Mouse (Mus musculus) embryonic facial prominence, embryonic 14.5 days (tissue): ENCODE measurements around the gene Prok2. TPM values are rescaled to one million over a fixed set of nuclear protein-coding genes. Genes with fewer than 3 reads are reported as not detected.

Experiments
- ATAC-seq: fragments of 200-750 bp; cut with Nextera tagmentation; 2 replicates; pipeline ENCODE4 v1.8.0; 2017; ENCODE audit warnings: low read depth, moderate number of reproducible peaks, moderate TSS enrichment
- DNase-seq: peaks from one replicate; pipeline ENCODE4 v3.0.0-alpha.2; 2015; ENCODE audit warnings: low spot score
- H3K27ac ChIP-seq: fragments of 300-500 bp; sonication (generic); replicated peaks from 2 replicates; pipeline ENCODE4 v1.5.1; 2014; ENCODE audit warnings: low read depth, mild to moderate bottlenecking, low read length, moderate library complexity
- H3K27me3 ChIP-seq: fragments of 300-500 bp; sonication (generic); replicated peaks from 2 replicates; pipeline ENCODE4 v1.6.1; 2014; ENCODE audit warnings: low read length; ENCODE audit not compliant: control insufficient read depth, insufficient read depth
- H3K36me3 ChIP-seq: fragments of 300-500 bp; sonication (generic); 2 replicates; pipeline ENCODE4 v1.6.1; 2014; ENCODE audit warnings: low read length, mixed read lengths; ENCODE audit not compliant: control insufficient read depth, insufficient read depth
- H3K4me1 ChIP-seq: fragments of 300-500 bp; sonication (generic); 2 replicates; pipeline ENCODE4 v1.6.1; 2014; ENCODE audit warnings: antibody characterized with exemption, low read length; ENCODE audit not compliant: control insufficient read depth, insufficient read depth
- H3K4me2 ChIP-seq: fragments of 300-500 bp; sonication (generic); 2 replicates; pipeline ENCODE4 v1.6.1; 2014; ENCODE audit warnings: low read depth, mild to moderate bottlenecking, low read length, moderate library complexity, mixed read lengths
- H3K4me3 ChIP-seq: fragments of 300-500 bp; sonication (generic); 2 replicates; pipeline ENCODE4 v1.5.1; 2014; ENCODE audit warnings: low read depth, mild to moderate bottlenecking, low read length
- H3K9ac ChIP-seq: fragments of 300-500 bp; sonication (generic); 2 replicates; pipeline ENCODE4 v1.6.1; 2014; ENCODE audit warnings: low read depth, mild to moderate bottlenecking, low read length, moderate library complexity, mixed read lengths
- H3K9me3 ChIP-seq: fragments of 300-500 bp; sonication (generic); 2 replicates; pipeline ENCODE4 v1.6.1; 2016; ENCODE audit warnings: low read length; ENCODE audit not compliant: control insufficient read depth
- WGBS: fragments of 180-500 bp; shearing (Covaris S2); extraction: QIAGEN DNeasy Blood & Tissue Kit; methylation state at CpG from one replicate; pipeline ENCODE4 v1.1.7; 2014; 5-methylcytosine and 5-hydroxymethylcytosine counted together
- polyA plus RNA-seq: library from polyadenylated mRNA; unstranded; fragments of >200 nt; fragmentation: Nextera tagmentation; extraction: Ambion mirVana; gene quantifications from 2 replicates; pipeline ENCODE4 v1.2.1, GENCODE M21; 2014

Gene Prok2
- 0.84 and 0.93 TPM in 2 replicates for polyA plus RNA-seq

- H3K27ac ChIP-seq, result no peak within 1 kb of the TSS
- H3K4me1 ChIP-seq, result 0 out of 2 replicates have a peak, but pooled peaks cover 4% of the 10 kb centered on the region
- H3K4me2 ChIP-seq, result peak within 1 kb of the TSS; percentile 99
- ATAC-seq, result peak; percentile 53; the same call in 1 of the 2 replicates
- H3K4me3 ChIP-seq, result peak within 1 kb of the TSS; percentile 54
- WGBS, result under 1% methylated on average over 37 of the region's 61 CpGs
- H3K9me3 ChIP-seq, result no peaks in the 10 kb centered on the region
- peak; percentile 29 for DNase-seq
- no peaks in the 10 kb centered on the region for H3K36me3 ChIP-seq
- H3K27me3 ChIP-seq, result peaks cover 24% of the 10 kb centered on the region
- H3K9ac ChIP-seq, result peak within 1 kb of the TSS; percentile 62
Measured at GRCm38 (mm10) chr6:99725971-99726561, at the start of gene Prok2. Gene Prok2 (minus strand): TSS chr6:99726392.

- H3K4me3 ChIP-seq, result no peak overlapping the region
- no peaks in the 10 kb centered on the region for H3K36me3 ChIP-seq
- DNase-seq, result no peak
- no peak overlapping the region for H3K4me2 ChIP-seq
- no peak overlapping the region for H3K9ac ChIP-seq
- H3K9me3 ChIP-seq, result no peaks in the 10 kb centered on the region
- H3K27me3 ChIP-seq, result no peaks in the 10 kb centered on the region
- 78% methylated on average over 10 of the region's 10 CpGs for WGBS
- H3K27ac ChIP-seq, result no peak overlapping the region
- no peaks in the 10 kb centered on the region for H3K4me1 ChIP-seq
- no peak for ATAC-seq
Measured at GRCm38 (mm10) chr6:99774680-99775079, 48.5 kb upstream of the Prok2 start.

- Histone ChIP-seq H3K4me1 (no peaks in the 10 kb centered on the region), H3K4me3 (no peak overlapping the region), H3K9me3 (no peaks in the 10 kb centered on the region), H3K27ac (no peak overlapping the region), H3K27me3 (no peaks in the 10 kb centered on the region), H3K36me3 (no peaks in the 10 kb centered on the region), H3K9ac (no peak overlapping the region), H3K4me2 (no peak overlapping the region)
- ATAC-seq (no peak), DNase-seq (peak; percentile 26)
- WGBS, result 46% methylated on average over 5 of the region's 5 CpGs
Measured at GRCm38 (mm10) chr6:99768495-99768894, 42.3 kb upstream of the Prok2 start.

GRCm38 (mm10) chr6:99764916-99765315 is 38.7 kb upstream of the Prok2 start:
- H3K4me2 ChIP-seq, result no peak overlapping the region
- H3K4me1 ChIP-seq, result peaks cover 3% of the 10 kb centered on the region; the same call in 1 of the 2 replicates
- DNase-seq (no peak), ATAC-seq (no peak)
- no peaks in the 10 kb centered on the region for H3K27me3 ChIP-seq
- no peaks in the 10 kb centered on the region for H3K36me3 ChIP-seq
- H3K27ac ChIP-seq, result no peak overlapping the region
- WGBS, result 82% methylated on average over 3 of the region's 3 CpGs
- H3K9ac ChIP-seq, result no peak overlapping the region
- no peaks in the 10 kb centered on the region for H3K9me3 ChIP-seq
- H3K4me3 ChIP-seq, result no peak overlapping the region

GRCm38 (mm10) chr6:99762069-99762985 is 36.1 kb upstream of the Prok2 start:
- Histone ChIP-seq H3K9ac (no peak overlapping the region), H3K4me3 (no peak overlapping the region), H3K27me3 (no peaks in the 10 kb centered on the region; the same call in 1 of the 2 replicates), H3K4me1 (peaks cover 3% of the 10 kb centered on the region; the same call in 1 of the 2 replicates), H3K4me2 (no peak overlapping the region), H3K27ac (no peak overlapping the region), H3K9me3 (no peaks in the 10 kb centered on the region), H3K36me3 (no peaks in the 10 kb centered on the region)
- DNase-seq, result no peak
- WGBS, result 54% methylated on average over 14 of the region's 14 CpGs
- no peak for ATAC-seq

GRCm38 (mm10) chr6:99756105-99756504 is 29.9 kb upstream of the Prok2 start:
- no peaks in the 10 kb centered on the region; the same call in 1 of the 2 replicates for H3K27me3 ChIP-seq
- no peak overlapping the region for H3K4me3 ChIP-seq
- H3K9ac ChIP-seq, result no peak overlapping the region
- no peak for ATAC-seq
- H3K36me3 ChIP-seq, result no peaks in the 10 kb centered on the region
- H3K4me2 ChIP-seq, result no peak overlapping the region
- no peak for DNase-seq
- H3K4me1 ChIP-seq, result no peaks in the 10 kb centered on the region
- WGBS, result 76% methylated on average over 9 of the region's 9 CpGs
- no peaks in the 10 kb centered on the region for H3K9me3 ChIP-seq
- no peak overlapping the region for H3K27ac ChIP-seq

GRCm38 (mm10) chr6:99751308-99751707 is 25.1 kb upstream of the Prok2 start:
- Histone ChIP-seq H3K9ac (no peak overlapping the region), H3K4me2 (no peak overlapping the region), H3K4me1 (no peaks in the 10 kb centered on the region), H3K4me3 (no peak overlapping the region), H3K9me3 (no peaks in the 10 kb centered on the region), H3K27ac (no peak overlapping the region), H3K27me3 (no peaks in the 10 kb centered on the region), H3K36me3 (no peaks in the 10 kb centered on the region)
- 60% methylated on average over 6 of the region's 6 CpGs for WGBS
- DNase-seq (peak; percentile 50), ATAC-seq (no peak)

- DNase-seq, result no peak
- H3K9ac ChIP-seq, result no peak overlapping the region
- WGBS, result 89% methylated on average over 5 of the region's 5 CpGs
- H3K4me1 ChIP-seq, result no peaks in the 10 kb centered on the region
- no peak overlapping the region for H3K4me2 ChIP-seq
- no peak overlapping the region for H3K4me3 ChIP-seq
- H3K9me3 ChIP-seq, result no peaks in the 10 kb centered on the region
- H3K27ac ChIP-seq, result no peak overlapping the region
- H3K36me3 ChIP-seq, result no peaks in the 10 kb centered on the region
- ATAC-seq, result no peak
- H3K27me3 ChIP-seq, result no peaks in the 10 kb centered on the region
Measured at GRCm38 (mm10) chr6:99746275-99746674, 20.1 kb upstream of the Prok2 start.
